Mouse (Mus musculus) lung, postnatal 0 days (tissue): ENCODE measurements around the gene Lrmda.

Source experiments
- CTCF ChIP-seq: IDR thresholded peaks from 2 replicates; pipeline ENCODE4 v1.5.1; 2016; ENCODE audit warnings: antibody characterized with exemption, mild to moderate bottlenecking
- EP300 ChIP-seq: IDR thresholded peaks from 2 replicates; pipeline ENCODE4 v1.6.1; 2016; ENCODE audit warnings: antibody characterized with exemption, mild to moderate bottlenecking, control low read depth

DNA sequence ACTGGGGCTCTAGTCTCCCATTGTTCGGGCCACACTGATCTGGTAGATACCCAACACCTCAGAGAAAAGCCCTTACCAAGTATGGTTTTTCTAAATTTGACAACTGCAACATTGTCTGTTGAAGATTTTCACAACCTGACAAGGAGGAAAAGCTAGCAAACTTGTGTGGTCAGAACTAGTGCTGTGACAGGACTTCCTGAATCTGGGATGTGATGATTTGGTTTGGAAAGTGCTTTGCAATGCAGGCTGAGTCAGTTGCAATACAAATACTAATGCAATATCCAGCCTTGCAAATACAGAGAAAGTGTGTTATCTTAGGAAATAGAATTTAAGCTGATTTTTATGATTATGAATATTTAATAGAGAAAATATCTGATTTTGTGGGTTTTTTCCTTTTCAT is 357.6 kb downstream of the Lrmda start:
- TF ChIP-seq CTCF (no peak), EP300 (no peak)
